Mouse (Mus musculus): ENCODE data around the gene Slc8a2. TPM values are rescaled to one million over a fixed set of nuclear protein-coding genes. Genes with fewer than 3 reads are reported as not detected.

Slc8a2 gene
- polyA plus RNA-seq, 1 experiment = not detected

DNA sequence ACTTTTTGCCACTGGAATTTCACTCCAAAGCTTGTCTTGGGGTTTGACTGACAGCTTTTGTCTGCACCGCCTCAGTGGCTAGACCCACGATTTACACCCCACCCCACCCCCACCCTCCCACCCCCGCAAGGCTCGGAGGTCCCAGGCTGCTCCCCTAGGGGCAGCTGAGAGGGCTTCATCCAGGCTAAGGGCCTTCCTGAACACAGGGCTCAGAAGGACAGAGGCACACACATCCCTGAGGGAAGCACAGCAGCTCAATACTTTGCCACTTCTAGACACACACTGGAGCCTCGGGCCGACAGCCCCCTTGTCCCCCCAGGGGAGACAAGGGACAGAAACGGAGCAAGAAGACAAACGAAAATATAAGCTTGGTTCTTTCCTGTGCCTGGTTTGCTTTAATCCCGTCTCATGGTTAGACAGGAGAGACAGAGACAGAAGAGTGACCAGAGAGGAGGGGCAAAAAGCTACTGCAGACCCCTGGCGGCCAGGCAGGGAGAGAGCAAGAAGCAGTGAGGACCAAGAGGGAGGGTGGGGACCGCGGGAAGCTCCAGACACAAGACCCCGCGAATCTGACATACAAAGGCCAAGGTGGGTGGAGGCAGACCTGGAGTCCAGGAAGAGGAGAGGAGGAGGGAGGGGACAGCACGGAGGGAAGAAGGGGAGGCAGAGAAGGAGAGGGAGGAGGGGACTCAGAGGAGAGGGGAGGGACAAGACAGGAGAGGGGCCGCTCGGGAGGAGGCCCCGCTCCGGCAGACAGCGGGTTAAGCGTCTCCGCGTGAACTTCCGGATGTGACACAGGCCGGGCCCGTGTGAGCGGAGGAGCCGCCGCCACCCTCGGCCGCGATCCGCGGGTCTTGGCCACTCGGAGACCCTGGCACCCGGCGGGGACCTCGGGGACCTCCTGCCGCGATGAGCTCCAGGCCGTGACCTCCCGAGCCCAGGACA, 45.2 kb downstream of the Slc8a2 start, which contains the start of gene Meis3:
Meis3 (plus strand) TSS at position 494 of the 945 bp plus-strand sequence.
- Histone ChIP-seq H3K4me1 (ENCODE audit: control insufficient read depth, insufficient read depth, insufficient read length, low read length) (no peaks in the 10 kb centered on the region), H3K4me3 (ENCODE audit: insufficient read depth, low read depth, low read length) (peak within 1 kb of the TSS; percentile 71), H3K27ac (replicated peaks; ENCODE audit: low read depth, low read length) (no peak within 1 kb of the TSS)

DNA sequence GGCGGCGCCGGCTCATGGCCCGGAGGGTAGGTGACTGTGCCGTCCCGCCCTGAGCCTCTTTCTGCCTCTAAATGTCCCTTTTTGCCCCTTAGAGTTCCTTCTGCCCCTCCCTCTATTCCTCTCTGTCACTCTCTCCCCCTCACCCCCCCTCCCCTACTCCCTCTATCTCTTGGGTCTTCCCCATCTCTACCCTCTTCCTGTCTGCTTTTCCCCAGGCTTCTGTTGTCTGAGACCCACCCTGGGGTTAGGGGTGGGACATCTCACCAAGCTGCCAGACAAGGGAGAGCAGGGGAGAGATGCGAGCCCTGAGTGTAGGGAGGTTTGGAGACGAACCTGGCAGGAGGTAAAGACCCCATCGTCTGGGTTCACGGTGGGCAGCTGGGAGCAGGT, 45.9 kb downstream of the Slc8a2 start:
- Histone ChIP-seq H3K4me1 (ENCODE audit: control insufficient read depth, insufficient read depth, insufficient read length, low read length) (no peaks in the 10 kb centered on the region), H3K27ac (replicated peaks; ENCODE audit: low read depth, low read length) (no peak overlapping the region), H3K4me3 (ENCODE audit: insufficient read depth, low read depth, low read length) (peak overlapping the region; percentile 71)

- Histone ChIP-seq H3K4me1 (ENCODE audit: control insufficient read depth, insufficient read depth, insufficient read length, low read length) (no peaks in the 10 kb centered on the region), H3K27ac (replicated peaks; ENCODE audit: low read depth, low read length) (no peak overlapping the region), H3K4me3 (ENCODE audit: insufficient read depth, low read depth, low read length) (no peak overlapping the region)
Measured at GRCm38 (mm10) chr7:16178114-16178513, 48.5 kb downstream of the Slc8a2 start.

DNA sequence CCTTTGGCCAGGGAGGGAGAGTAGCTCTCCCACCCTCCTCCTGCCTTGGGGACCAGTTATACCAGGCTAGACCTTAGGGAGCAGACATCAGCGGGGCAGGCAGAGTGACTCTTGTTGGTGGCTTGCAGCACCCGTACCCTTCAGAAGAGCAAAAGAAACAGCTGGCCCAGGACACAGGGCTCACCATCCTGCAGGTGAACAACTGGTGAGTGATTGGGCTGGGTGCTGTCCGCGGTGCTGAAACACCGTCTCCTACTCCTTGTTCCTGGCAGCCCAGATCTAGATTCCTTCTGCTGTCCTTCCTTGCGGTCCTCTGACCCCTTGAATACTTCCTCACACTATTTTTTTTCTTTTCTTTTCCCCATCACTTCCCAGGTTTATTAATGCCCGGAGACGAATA, 54.0 kb downstream of the Slc8a2 start:
- no peak overlapping the region for H3K27ac ChIP-seq (replicated peaks; ENCODE audit: low read depth, low read length)
- H3K4me1 ChIP-seq (ENCODE audit: control insufficient read depth, insufficient read depth, insufficient read length, low read length) = no peaks in the 10 kb centered on the region
- no peak overlapping the region for H3K4me3 ChIP-seq (ENCODE audit: insufficient read depth, low read depth, low read length)

GRCm38 (mm10) chr7:16187494-16187893, 57.9 kb downstream of the Slc8a2 start:
- H3K4me3 ChIP-seq (ENCODE audit: insufficient read depth, low read depth, low read length) = no peak overlapping the region
- no peaks in the 10 kb centered on the region for H3K4me1 ChIP-seq (ENCODE audit: control insufficient read depth, insufficient read depth, insufficient read length, low read length)
- no peak overlapping the region for H3K27ac ChIP-seq (replicated peaks; ENCODE audit: low read depth, low read length)

GRCm38 (mm10) chr7:16192315-16192714, 62.7 kb downstream of the Slc8a2 start:
- Histone ChIP-seq H3K27ac (replicated peaks; ENCODE audit: low read depth, low read length) (no peak overlapping the region), H3K4me1 (ENCODE audit: control insufficient read depth, insufficient read depth, insufficient read length, low read length) (no peaks in the 10 kb centered on the region), H3K4me3 (ENCODE audit: insufficient read depth, low read depth, low read length) (no peak overlapping the region)

GRCm38 (mm10) chr7:16193702-16194101, 64.1 kb downstream of the Slc8a2 start:
- Histone ChIP-seq H3K4me1 (ENCODE audit: control insufficient read depth, insufficient read depth, insufficient read length, low read length) (no peaks in the 10 kb centered on the region), H3K27ac (replicated peaks; ENCODE audit: low read depth, low read length) (no peak overlapping the region), H3K4me3 (ENCODE audit: insufficient read depth, low read depth, low read length) (no peak overlapping the region)

- H3K4me1 ChIP-seq (ENCODE audit: control insufficient read depth, insufficient read depth, insufficient read length, low read length) = no peaks in the 10 kb centered on the region
- no peak overlapping the region for H3K27ac ChIP-seq (replicated peaks; ENCODE audit: low read depth, low read length)
- H3K4me3 ChIP-seq (ENCODE audit: insufficient read depth, low read depth, low read length) = no peak overlapping the region
Measured at GRCm38 (mm10) chr7:16196616-16197015, 67.0 kb downstream of the Slc8a2 start.

DNA sequence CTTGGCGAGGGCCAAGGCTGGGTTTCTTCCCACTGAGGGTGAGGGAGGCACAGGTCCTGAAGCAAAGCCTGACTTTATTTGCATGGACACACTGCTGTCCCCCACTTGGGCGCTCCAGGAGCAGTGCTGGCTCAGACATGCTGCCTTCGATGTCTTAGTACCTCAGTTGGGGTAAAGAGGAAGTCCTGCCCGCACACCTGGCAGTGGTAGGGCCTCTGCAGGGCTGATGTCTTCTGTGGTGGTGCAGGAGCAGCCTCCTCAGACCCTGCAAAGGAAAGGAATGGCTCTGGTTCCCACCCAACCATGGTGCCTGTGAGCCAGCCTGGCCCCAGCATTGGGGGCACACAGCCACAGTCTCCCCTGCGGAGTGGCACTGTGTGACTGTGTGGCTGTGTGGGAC, 67.5 kb downstream of the Slc8a2 start:
- Histone ChIP-seq H3K4me1 (ENCODE audit: control insufficient read depth, insufficient read depth, insufficient read length, low read length) (no peaks in the 10 kb centered on the region), H3K27ac (replicated peaks; ENCODE audit: low read depth, low read length) (no peak overlapping the region), H3K4me3 (ENCODE audit: insufficient read depth, low read depth, low read length) (no peak overlapping the region)

GRCm38 (mm10) chr7:16198540-16198939, 68.9 kb downstream of the Slc8a2 start:
- no peak overlapping the region for H3K27ac ChIP-seq (replicated peaks; ENCODE audit: low read depth, low read length)
- no peaks in the 10 kb centered on the region; the same call in 1 of the 2 replicates for H3K4me1 ChIP-seq (ENCODE audit: control insufficient read depth, insufficient read depth, insufficient read length, low read length)
- no peak overlapping the region for H3K4me3 ChIP-seq (ENCODE audit: insufficient read depth, low read depth, low read length)

GRCm38 (mm10) chr7:16201136-16201535, 71.5 kb downstream of the Slc8a2 start:
- no peak overlapping the region for H3K27ac ChIP-seq (replicated peaks; ENCODE audit: low read depth, low read length)
- H3K4me1 ChIP-seq (ENCODE audit: control insufficient read depth, insufficient read depth, insufficient read length, low read length) = no peaks in the 10 kb centered on the region; the same call in 1 of the 2 replicates
- no peak overlapping the region for H3K4me3 ChIP-seq (ENCODE audit: insufficient read depth, low read depth, low read length)

GRCm38 (mm10) chr7:16202756-16203504, 73.3 kb downstream of the Slc8a2 start:
- H3K4me1 ChIP-seq (ENCODE audit: control insufficient read depth, insufficient read depth, insufficient read length, low read length) = no peaks in the 10 kb centered on the region; the same call in 1 of the 2 replicates
- H3K27ac ChIP-seq (replicated peaks; ENCODE audit: low read depth, low read length) = no peak overlapping the region
- H3K4me3 ChIP-seq (ENCODE audit: insufficient read depth, low read depth, low read length) = no peak overlapping the region

DNA sequence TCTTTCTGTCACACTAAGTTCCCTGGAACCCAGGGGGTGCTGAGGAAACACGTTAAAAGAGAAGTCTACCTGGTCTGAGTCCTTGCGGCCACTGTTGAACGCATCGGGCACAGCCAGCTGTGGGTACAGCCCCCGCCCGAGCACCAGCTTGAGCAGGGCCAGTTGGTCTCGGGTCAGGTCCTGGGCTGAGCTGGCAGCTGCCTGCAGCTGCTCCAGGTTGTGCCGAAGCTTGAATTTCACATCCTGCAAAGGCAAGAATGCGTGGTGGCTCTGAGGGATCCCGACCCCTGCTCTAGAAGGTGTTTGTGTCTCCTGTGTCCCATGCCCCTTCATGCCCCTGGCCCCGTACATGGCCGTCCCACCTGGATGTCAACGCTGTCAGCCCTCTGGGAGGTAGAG, 73.9 kb downstream of the Slc8a2 start:
- Histone ChIP-seq H3K4me1 (ENCODE audit: control insufficient read depth, insufficient read depth, insufficient read length, low read length) (no peaks in the 10 kb centered on the region; the same call in 1 of the 2 replicates), H3K27ac (replicated peaks; ENCODE audit: low read depth, low read length) (no peak overlapping the region)

DNA sequence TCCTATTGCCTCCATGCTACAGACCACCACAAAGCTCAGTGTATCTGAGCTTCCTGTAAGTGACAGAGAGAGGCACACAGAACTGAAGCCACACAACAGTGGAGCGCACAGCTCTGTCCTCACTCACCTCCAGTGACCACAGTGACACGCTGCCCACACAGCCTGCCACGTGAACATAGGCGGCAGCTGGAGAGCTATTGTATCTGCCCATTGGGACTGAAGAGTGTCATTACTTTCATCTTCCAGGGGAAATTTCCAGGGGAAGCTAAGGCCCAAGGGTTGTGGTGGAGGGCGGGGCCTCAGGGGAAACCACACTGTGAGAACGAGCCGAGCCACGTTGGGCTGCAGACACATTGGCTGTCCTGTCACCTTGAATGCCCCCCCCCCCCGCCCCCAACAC, 75.2 kb downstream of the Slc8a2 start:
- Histone ChIP-seq H3K27ac (replicated peaks; ENCODE audit: low read depth, low read length) (no peak overlapping the region), H3K4me1 (ENCODE audit: control insufficient read depth, insufficient read depth, insufficient read length, low read length) (no peaks in the 10 kb centered on the region; the same call in 1 of the 2 replicates), H3K4me3 (ENCODE audit: insufficient read depth, low read depth, low read length) (no peak overlapping the region)

More for the DNA sequence above, 73.9 kb downstream of the Slc8a2 start:
- H3K4me3 ChIP-seq (ENCODE audit: insufficient read depth, low read depth, low read length) = no peak overlapping the region

- Histone ChIP-seq H3K27ac (replicated peaks; ENCODE audit: low read depth, low read length) (peak overlapping the region; percentile 56), H3K4me1 (ENCODE audit: control insufficient read depth, insufficient read depth, insufficient read length, low read length) (no peaks in the 10 kb centered on the region; the same call in 1 of the 2 replicates), H3K4me3 (ENCODE audit: insufficient read depth, low read depth, low read length) (no peak overlapping the region)
Measured at GRCm38 (mm10) chr7:16207076-16207475, 77.5 kb downstream of the Slc8a2 start.

Data from brown adipose tissue, adult 24 weeks (tissue).